Mouse (Mus musculus): ENCODE measurements around the gene Insl6.

The Insl6 gene

GRCm38 (mm10) chr19:29325053-29325851, at the start of gene Insl6:
Insl6 (minus strand) TSS chr19:29325356.
- peak; percentile 11 to 13 for DNase-seq (ENCODE audit: low spot score in 2 of 2)

GRCm38 (mm10) chr19:29374947-29375346, 49.8 kb upstream of the Insl6 start:
- no peak for DNase-seq (ENCODE audit: low spot score in 2 of 2)

- DNase-seq (ENCODE audit: low spot score in 2 of 2), result no peak
Measured at GRCm38 (mm10) chr19:29373438-29373837, 48.3 kb upstream of the Insl6 start.

- no peak for DNase-seq (ENCODE audit: low spot score in 2 of 2)
Measured at GRCm38 (mm10) chr19:29372621-29373020, 47.5 kb upstream of the Insl6 start.

GRCm38 (mm10) chr19:29372138-29372537, 47.0 kb upstream of the Insl6 start:
- DNase-seq (ENCODE audit: low spot score in 2 of 2), result peak in 1 of 2 experiments; percentile 46

- no peak for DNase-seq (ENCODE audit: low spot score in 2 of 2)
Measured at GRCm38 (mm10) chr19:29371284-29372081, 46.3 kb upstream of the Insl6 start.

- no peak for DNase-seq (ENCODE audit: low spot score in 2 of 2)
Measured at GRCm38 (mm10) chr19:29370545-29371283, 45.6 kb upstream of the Insl6 start.

- no peak for DNase-seq (ENCODE audit: low spot score in 2 of 2)
Measured at GRCm38 (mm10) chr19:29370112-29370511, 45.0 kb upstream of the Insl6 start.

GRCm38 (mm10) chr19:29368671-29369309, 43.6 kb upstream of the Insl6 start:
- DNase-seq (ENCODE audit: low spot score in 2 of 2), result no peak

- no peak for DNase-seq (ENCODE audit: low spot score in 2 of 2)
Measured at GRCm38 (mm10) chr19:29368041-29368440, 42.9 kb upstream of the Insl6 start.

GRCm38 (mm10) chr19:29366969-29367622, 41.9 kb upstream of the Insl6 start, which contains the start of the genes Plgrkt and Cd274:
Plgrkt (minus strand) TSS chr19:29367390.
Cd274 (plus strand) TSS chr19:29367455.
- peak; percentile 48 to 65 for DNase-seq (ENCODE audit: low spot score in 2 of 2)

- DNase-seq (ENCODE audit: low spot score in 2 of 2), result no peak
Measured at GRCm38 (mm10) chr19:29366226-29366968, 41.2 kb upstream of the Insl6 start.

- no peak for DNase-seq (ENCODE audit: low spot score in 2 of 2)
Measured at GRCm38 (mm10) chr19:29365105-29365504, 39.9 kb upstream of the Insl6 start.

GRCm38 (mm10) chr19:29364076-29364475, 38.9 kb upstream of the Insl6 start:
- no peak for DNase-seq (ENCODE audit: low spot score in 2 of 2)

GRCm38 (mm10) chr19:29363557-29363956, 38.4 kb upstream of the Insl6 start:
- DNase-seq (ENCODE audit: low spot score in 2 of 2), result no peak

GRCm38 (mm10) chr19:29362173-29362930, 37.2 kb upstream of the Insl6 start:
- DNase-seq (ENCODE audit: low spot score in 2 of 2), result no peak

- peak; percentile 93 to 94 for DNase-seq (ENCODE audit: low spot score in 2 of 2)
Measured at GRCm38 (mm10) chr19:29361468-29362130, 36.4 kb upstream of the Insl6 start.

- no peak for DNase-seq (ENCODE audit: low spot score in 2 of 2)
Measured at GRCm38 (mm10) chr19:29360251-29360650, 35.1 kb upstream of the Insl6 start.

- no peak for DNase-seq (ENCODE audit: low spot score in 2 of 2)
Measured at GRCm38 (mm10) chr19:29356281-29356680, 31.1 kb upstream of the Insl6 start.

Measured in right cerebral cortex, adult 2 months (tissue).